Mouse (Mus musculus) ES-Bruce4 (cell line): ENCODE results near the gene Tead3.

Experiments
- CTCF ChIP-seq: IDR thresholded peaks from one replicate; pipeline ENCODE4 v1.8.1; 2011; ENCODE audit warnings: low read depth, low read length
- POLR2A ChIP-seq: IDR thresholded peaks from one replicate; pipeline ENCODE4 v1.8.1; 2011; ENCODE audit warnings: low read length; ENCODE audit not compliant: insufficient read depth

GRCm38 (mm10) chr17:28380255-28380654 lies 29.6 kb upstream of the Tead3 start:
- no peak for TF ChIP-seq CTCF
- no peak for TF ChIP-seq POLR2A
